Mouse (Mus musculus): ENCODE data around the gene Fam204a.

DNA sequence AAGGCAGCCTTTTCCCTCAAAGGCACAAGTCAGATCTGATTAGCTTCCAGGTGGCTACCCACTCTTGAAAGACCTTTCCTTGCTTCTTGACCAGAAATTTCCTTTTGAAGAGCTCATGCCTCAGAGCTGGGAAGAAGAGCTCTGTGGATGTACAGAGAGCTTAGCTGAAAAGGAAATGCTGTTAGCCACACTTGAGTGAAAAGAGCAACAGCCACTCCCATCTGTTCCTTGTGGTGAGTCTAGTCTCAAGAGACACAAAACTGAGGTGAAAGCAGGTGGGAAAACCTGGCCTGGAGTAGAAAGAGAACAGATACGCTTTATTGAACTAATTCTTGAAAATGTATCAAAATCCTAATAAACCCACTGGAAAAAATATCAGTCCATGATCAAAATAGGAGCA is 43.6 kb downstream of the Fam204a start:
- no peak for TF ChIP-seq CTCF (IDR thresholded peaks at IDR 0.05; ENCODE audit: borderline replicate concordance, extremely low read depth, insufficient read depth, insufficient read length)
- no peak for TF ChIP-seq POLR2A (IDR thresholded peaks at IDR 0.05; ENCODE audit: borderline replicate concordance, extremely low read depth, insufficient read depth, insufficient read length, poor library complexity, severe bottlenecking)
